Mouse (Mus musculus) midbrain, embryonic 13.5 days (tissue): Measurements from ENCODE around the gene Smg7. TPM values are rescaled to one million over a fixed set of nuclear protein-coding genes. Genes with fewer than 3 reads are reported as not detected.

Experiments used
- ATAC-seq: fragments of 200-750 bp; cut with Nextera tagmentation; 2 replicates; pipeline ENCODE4 v1.8.0; 2017; ENCODE audit warnings: mild to moderate bottlenecking, moderate TSS enrichment, moderate library complexity
- H3K27ac ChIP-seq: fragments of 300-500 bp; sonication (generic); 2 replicates; pipeline ENCODE4 v1.5.1; 2015; ENCODE audit warnings: inconsistent platforms, mild to moderate bottlenecking, moderate library complexity
- H3K27me3 ChIP-seq: fragments of 300-500 bp; sonication (generic); 2 replicates; pipeline ENCODE4 v1.6.1; 2015; ENCODE audit warnings: mild to moderate bottlenecking, inconsistent platforms
- H3K36me3 ChIP-seq: fragments of 300-500 bp; sonication (generic); 2 replicates; pipeline ENCODE4 v1.6.1; 2015; ENCODE audit warnings: mild to moderate bottlenecking, inconsistent platforms
- H3K4me1 ChIP-seq: fragments of 300-500 bp; sonication (generic); replicated peaks from 2 replicates; pipeline ENCODE4 v1.6.1; 2015; ENCODE audit warnings: inconsistent platforms
- H3K4me2 ChIP-seq: fragments of 300-500 bp; sonication (generic); replicated peaks from 2 replicates; pipeline ENCODE4 v1.6.1; 2015; ENCODE audit warnings: moderate library complexity, mild to moderate bottlenecking, inconsistent platforms
- H3K4me3 ChIP-seq: fragments of 300-500 bp; sonication (generic); replicated peaks from 2 replicates; pipeline ENCODE4 v1.5.1; 2015; ENCODE audit warnings: mild to moderate bottlenecking, inconsistent platforms
- H3K9ac ChIP-seq: fragments of 300-500 bp; sonication (generic); replicated peaks from 2 replicates; pipeline ENCODE4 v1.6.1; 2015; ENCODE audit warnings: mild to moderate bottlenecking, inconsistent platforms
- H3K9me3 ChIP-seq: fragments of 300-500 bp; sonication (generic); 2 replicates; pipeline ENCODE4 v1.6.1; 2016; ENCODE audit warnings: mild to moderate bottlenecking, inconsistent platforms
- WGBS: fragments of 180-500 bp; shearing (Covaris S2); methylation state at CpG from one replicate; pipeline ENCODE4 v1.1.7; 2015; 5-methylcytosine and 5-hydroxymethylcytosine counted together
- polyA plus RNA-seq: library from polyadenylated mRNA; unstranded; fragments of >200 nt; fragmentation: Nextera tagmentation; extraction: Ambion mirVana; gene quantifications from 2 replicates; pipeline ENCODE4 v1.2.1, GENCODE M21; 2015

The Smg7 gene
- polyA plus RNA-seq, 1 experiment from 2014 or later = 36.9 TPM

DNA sequence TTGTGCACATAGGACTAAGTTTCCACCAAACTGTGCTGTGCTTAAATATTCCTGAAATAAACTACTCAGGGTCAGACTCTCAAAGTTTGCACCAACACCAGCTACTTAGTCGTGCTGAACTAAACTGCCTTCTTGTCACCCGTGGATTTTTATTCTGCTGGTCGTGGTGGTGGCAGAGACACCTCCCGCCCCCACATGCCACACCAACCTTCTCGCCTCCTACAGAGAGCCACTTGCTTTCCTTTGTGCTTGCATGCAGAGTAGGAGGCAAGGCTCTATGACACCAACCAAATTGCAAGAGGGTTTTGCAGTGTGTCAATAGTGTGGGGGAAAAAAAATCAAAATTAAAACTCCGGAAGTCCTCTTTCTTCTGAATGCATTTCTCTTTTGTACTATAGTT, 82.9 kb downstream of the Smg7 start:
- WGBS = 85% methylated on average over 6 of the region's 6 CpGs
- peaks cover 36% of the 10 kb centered on the region for H3K4me1 ChIP-seq
- H3K27ac ChIP-seq = no peak overlapping the region
- H3K36me3 ChIP-seq = no peaks in the 10 kb centered on the region
- no peaks in the 10 kb centered on the region for H3K27me3 ChIP-seq
- no peak overlapping the region for H3K4me2 ChIP-seq
- no peak overlapping the region for H3K4me3 ChIP-seq
- H3K9me3 ChIP-seq = no peaks in the 10 kb centered on the region
- ATAC-seq = no peak
- no peak overlapping the region for H3K9ac ChIP-seq

DNA sequence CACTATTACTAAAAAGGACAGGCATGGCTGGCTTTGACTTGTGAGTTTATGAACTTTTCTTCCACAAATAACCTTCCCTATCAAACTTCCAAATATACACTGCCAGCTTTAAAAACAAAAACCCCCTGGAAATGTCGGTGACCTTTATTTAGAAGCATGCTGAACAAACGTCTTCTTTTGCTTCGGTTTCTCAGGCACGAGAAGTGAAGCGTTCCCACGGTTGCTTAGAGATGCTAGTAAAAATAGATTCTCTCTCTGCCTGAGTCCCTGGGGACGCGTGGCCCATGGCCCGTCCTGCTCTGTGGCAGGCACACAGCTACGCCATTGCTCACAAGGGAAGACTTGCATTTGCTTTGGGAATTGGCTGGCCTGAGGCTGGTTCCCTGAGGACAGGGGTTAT, 84.7 kb downstream of the Smg7 start:
- no peak for ATAC-seq
- WGBS = 29% methylated on average over 10 of the region's 10 CpGs

DNA sequence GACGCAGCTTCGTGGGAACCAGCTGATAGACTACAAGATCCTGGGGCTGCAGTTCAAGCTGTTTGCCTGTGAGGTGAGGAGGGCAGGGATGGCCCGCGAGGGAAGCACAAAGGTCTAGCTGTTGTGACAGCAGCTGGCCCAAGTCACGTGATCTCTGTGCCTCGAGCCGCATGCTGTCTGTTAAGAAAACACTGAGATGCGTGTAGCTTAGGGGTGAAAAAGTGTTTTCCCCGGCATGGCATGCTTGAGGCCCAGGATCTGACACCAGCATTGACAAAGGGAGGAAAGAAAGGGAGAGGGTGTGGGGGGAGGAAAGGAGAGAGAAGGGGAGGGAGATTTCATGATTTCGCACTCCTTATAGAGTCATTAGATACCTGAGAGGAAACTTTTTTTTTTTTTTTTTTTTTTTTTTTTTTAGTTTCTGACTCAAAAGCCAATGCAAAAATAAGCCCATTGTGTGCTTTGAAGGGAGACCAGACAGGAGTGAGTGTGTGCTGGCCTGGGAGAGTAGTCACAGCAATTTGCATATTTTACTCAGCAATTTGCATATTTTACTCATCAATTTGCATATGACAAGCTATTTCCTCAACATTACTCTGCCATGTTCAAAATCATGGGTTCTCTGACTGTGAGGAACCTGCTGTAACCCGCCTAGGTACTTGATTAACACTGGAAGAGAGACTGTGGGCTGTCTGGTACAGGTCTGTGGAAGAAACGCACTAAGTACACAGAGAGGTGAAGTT, 85.2 kb downstream of the Smg7 start:
- no peaks in the 10 kb centered on the region for H3K36me3 ChIP-seq
- H3K4me1 ChIP-seq = peaks cover 36% of the 10 kb centered on the region
- H3K27ac ChIP-seq = peak overlapping the region; percentile 76
- H3K4me3 ChIP-seq = no peak overlapping the region
- no peaks in the 10 kb centered on the region for H3K9me3 ChIP-seq
- peak; percentile 61 for ATAC-seq
- H3K27me3 ChIP-seq = no peaks in the 10 kb centered on the region
- H3K4me2 ChIP-seq = no peak overlapping the region
- no peak overlapping the region for H3K9ac ChIP-seq
- 20% methylated on average over 12 of the region's 12 CpGs for WGBS

More for the DNA sequence above, 84.7 kb downstream of the Smg7 start:
- Histone ChIP-seq H3K27me3 (no peaks in the 10 kb centered on the region), H3K9ac (no peak overlapping the region), H3K27ac (peak overlapping the region; percentile 69), H3K4me1 (peaks cover 36% of the 10 kb centered on the region), H3K36me3 (no peaks in the 10 kb centered on the region), H3K4me3 (no peak overlapping the region), H3K9me3 (no peaks in the 10 kb centered on the region), H3K4me2 (no peak overlapping the region)

DNA sequence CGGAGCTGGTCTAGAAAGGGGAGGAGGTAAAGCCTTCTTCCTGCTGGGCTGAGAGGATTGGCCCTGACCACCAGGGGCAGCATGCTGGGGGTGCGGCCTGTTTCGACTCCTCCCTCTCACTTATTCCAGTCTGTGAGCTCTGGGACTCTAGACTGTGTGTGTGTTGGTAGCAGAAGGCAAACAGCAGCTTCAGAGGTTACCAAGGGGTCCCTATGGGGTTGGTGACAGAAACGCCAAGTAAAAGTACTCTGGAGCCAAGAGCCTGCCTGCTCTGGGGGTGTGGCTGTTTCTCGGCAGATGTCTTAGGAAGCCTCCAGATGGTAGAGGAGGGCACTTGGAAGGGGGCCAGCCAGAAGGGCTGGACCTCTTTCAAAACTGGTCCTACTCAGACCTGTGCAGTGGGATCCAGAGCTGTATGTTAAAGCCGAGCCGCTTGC, 87.2 kb downstream of the Smg7 start:
- H3K9ac ChIP-seq = no peak overlapping the region
- ATAC-seq = peak; percentile 80
- no peak overlapping the region for H3K4me3 ChIP-seq
- H3K4me1 ChIP-seq = peaks cover 45% of the 10 kb centered on the region
- H3K4me2 ChIP-seq = no peak overlapping the region
- no peaks in the 10 kb centered on the region for H3K9me3 ChIP-seq
- H3K36me3 ChIP-seq = no peaks in the 10 kb centered on the region
- 0 out of 2 replicates have a peak overlapping the region, but pooled peaks have one; percentile 39 for H3K27ac ChIP-seq
- WGBS = 37% methylated on average over 7 of the region's 7 CpGs
- H3K27me3 ChIP-seq = no peaks in the 10 kb centered on the region

DNA sequence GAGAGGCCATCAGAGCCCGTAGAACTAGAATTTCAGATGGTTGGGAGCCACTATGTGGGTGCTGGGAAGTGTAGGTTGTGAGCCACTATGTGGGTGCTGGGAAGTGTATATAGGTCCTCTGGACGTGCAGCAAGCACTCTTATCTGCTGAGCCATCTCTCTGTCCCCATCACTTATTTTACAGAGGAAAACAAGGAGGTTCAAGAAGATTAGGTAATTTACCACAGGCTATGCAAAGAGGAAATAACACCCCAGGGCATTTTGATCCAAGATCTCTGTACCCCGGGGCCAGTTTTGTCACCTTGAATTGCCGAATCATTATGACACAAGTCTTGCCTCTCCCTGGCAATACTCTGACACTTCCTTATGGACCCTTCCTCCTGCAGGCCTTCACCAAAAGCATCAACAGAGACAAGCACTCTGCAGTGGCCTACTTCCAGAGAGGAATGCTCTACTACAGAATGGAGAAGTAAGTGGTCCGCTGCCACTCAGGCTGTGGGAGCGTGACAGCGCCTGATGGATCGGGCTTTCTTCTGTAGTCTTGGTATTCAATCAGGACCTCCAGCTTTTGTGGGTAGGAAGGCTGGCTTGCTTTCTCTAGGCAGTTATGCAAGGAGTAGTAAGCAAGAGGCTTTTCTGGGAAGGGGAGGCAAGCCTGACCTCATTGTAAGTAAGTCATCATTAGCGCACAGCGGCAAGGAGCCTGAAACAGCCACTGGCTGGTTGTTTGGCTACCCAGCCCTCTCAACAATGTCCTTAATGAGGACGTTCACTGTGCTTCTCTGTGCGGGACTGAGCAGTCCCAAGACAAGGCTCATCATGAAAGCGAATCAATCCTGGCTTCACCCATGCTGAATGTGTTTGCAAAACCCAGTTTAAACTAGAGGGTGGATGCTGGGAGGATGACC, 91.7 kb downstream of the Smg7 start:
- WGBS = 61% methylated on average over 13 of the region's 13 CpGs
- Histone ChIP-seq H3K4me1 (peaks cover 23% of the 10 kb centered on the region), H3K27me3 (no peaks in the 10 kb centered on the region), H3K9me3 (no peaks in the 10 kb centered on the region), H3K9ac (no peak overlapping the region), H3K4me2 (no peak overlapping the region), H3K27ac (no peak overlapping the region), H3K4me3 (no peak overlapping the region), H3K36me3 (no peaks in the 10 kb centered on the region)
- no peak for ATAC-seq

DNA sequence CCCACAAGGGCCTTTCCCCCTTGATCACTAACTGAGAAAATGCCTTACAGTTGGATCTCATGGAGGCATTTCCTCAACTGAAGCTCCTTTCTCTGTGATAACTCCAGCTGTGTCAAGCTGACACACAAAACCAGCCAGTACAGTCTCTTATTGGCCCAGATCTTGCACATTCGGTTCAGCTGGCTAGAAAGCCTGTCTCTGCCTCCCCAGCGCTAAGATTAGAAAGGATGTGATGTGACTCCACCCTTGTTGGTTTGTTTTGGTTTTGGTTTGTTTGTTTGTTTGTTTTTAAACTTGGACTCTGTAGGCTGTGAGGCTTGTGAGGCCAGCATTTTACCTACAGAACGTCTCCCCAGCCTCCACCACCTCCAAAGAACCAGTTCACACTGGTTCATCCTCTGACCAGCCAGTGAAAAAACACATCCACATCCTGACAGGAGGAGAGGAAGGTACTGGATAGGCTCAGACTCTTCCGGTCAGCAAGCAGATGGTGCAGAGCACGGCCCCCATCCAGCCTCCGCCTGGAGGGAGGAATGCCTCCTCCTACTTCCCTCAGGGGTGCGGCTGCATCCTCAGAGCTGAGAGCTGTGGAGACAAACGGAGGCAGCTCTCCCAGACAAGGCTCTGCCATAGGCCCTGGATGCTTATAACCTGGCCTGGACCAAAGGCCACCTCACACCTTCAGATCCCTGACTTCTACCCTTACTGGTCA, 92.7 kb downstream of the Smg7 start:
- 41% methylated on average over 8 of the region's 8 CpGs for WGBS
- no peaks in the 10 kb centered on the region for H3K36me3 ChIP-seq
- no peaks in the 10 kb centered on the region for H3K27me3 ChIP-seq
- peaks cover 12% of the 10 kb centered on the region; the same call in 1 of the 2 replicates for H3K4me1 ChIP-seq
- H3K9me3 ChIP-seq = no peaks in the 10 kb centered on the region
- H3K27ac ChIP-seq = no peak overlapping the region
- H3K4me3 ChIP-seq = no peak overlapping the region
- no peak overlapping the region for H3K4me2 ChIP-seq
- no peak for ATAC-seq
- no peak overlapping the region for H3K9ac ChIP-seq

DNA sequence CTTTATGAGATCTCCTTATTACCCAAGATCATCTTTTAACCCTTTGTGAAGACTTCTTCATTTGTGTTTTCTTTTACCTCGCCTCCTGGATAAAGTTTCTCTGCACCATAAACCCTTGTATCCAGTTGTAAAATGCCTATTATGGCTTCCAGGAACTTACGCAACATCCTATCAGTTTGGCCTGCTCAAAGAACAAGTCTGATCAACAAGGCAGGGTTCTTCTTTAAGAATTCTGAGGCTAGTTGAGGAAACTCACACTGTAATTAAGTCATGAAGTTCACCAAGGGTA, 94.1 kb downstream of the Smg7 start:
- WGBS = 94% methylated on average over 2 of the region's 2 CpGs
- Histone ChIP-seq H3K4me3 (no peak overlapping the region), H3K4me1 (peaks cover 12% of the 10 kb centered on the region; the same call in 1 of the 2 replicates), H3K9ac (no peak overlapping the region), H3K9me3 (no peaks in the 10 kb centered on the region), H3K27ac (no peak overlapping the region), H3K27me3 (no peaks in the 10 kb centered on the region), H3K36me3 (no peaks in the 10 kb centered on the region), H3K4me2 (no peak overlapping the region)
- no peak for ATAC-seq

DNA sequence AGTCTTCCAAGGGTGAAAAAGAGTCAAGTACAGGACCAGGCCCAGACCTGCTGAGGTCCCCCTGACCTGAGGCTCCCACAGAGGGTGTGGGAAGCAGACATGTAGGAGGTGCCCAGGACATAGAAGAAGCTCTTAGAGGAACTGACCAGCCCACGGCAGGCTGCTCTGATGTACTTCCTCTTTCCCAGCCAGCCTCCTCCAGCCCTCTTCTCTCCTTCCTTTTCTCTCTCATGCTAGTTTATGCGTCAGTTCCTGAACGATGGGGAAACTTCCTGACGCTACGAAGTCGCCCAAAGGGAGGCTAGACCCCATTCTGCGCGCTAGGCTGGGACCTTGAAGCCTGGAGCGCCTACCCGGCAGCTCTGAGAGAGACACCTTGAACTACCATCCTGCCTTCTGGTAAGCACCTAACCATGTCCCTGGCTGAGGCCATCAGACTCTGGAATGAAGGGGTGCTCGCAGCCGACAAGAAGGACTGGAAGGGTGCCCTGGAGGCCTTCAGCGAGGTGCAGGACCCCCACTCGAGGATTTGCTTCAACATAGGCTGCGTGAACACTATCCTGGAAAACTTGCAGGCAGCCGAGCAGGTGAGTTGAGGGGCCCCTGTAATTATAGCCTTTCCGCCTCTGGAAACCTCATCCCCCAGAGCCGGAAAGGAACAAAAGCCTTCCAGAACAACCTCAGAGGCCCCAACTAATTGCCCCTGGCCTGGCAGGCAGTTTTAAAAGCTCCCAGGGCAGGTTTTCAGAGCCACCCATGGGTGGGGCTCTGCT, 94.6 kb downstream of the Smg7 start:
- H3K4me3 ChIP-seq = no peak overlapping the region
- H3K9me3 ChIP-seq = no peaks in the 10 kb centered on the region
- no peaks in the 10 kb centered on the region for H3K27me3 ChIP-seq
- H3K4me2 ChIP-seq = no peak overlapping the region
- H3K9ac ChIP-seq = no peak overlapping the region
- ATAC-seq = no peak
- peaks cover 12% of the 10 kb centered on the region; the same call in 1 of the 2 replicates for H3K4me1 ChIP-seq
- 84% methylated on average over 18 of the region's 18 CpGs for WGBS
- H3K36me3 ChIP-seq = no peaks in the 10 kb centered on the region
- no peak overlapping the region for H3K27ac ChIP-seq

DNA sequence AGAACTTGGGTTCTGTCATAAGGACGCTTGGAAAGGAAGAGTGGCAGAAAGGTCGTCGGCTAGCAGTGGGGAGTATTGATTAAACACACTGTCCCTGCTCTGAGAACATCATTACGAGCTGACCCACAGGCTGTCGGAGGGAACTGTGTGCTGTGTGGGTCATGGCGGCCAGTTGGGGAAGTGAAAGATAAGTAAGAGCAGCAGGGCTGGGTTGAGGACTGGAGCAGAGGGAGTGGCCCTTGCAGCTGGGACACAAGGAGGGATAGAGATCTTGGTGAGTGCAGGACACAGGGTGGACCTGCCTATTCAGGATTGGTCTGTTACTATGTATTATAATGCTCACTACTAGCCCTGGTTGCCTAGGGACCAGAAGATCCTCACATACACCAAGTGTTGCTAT, 97.5 kb downstream of the Smg7 start:
- Histone ChIP-seq H3K4me2 (no peak overlapping the region), H3K27ac (no peak overlapping the region), H3K4me1 (peaks cover 7% of the 10 kb centered on the region), H3K36me3 (no peaks in the 10 kb centered on the region), H3K4me3 (no peak overlapping the region), H3K9me3 (no peaks in the 10 kb centered on the region), H3K9ac (no peak overlapping the region), H3K27me3 (no peaks in the 10 kb centered on the region)
- no peak for ATAC-seq
- 82% methylated on average over 6 of the region's 6 CpGs for WGBS

DNA sequence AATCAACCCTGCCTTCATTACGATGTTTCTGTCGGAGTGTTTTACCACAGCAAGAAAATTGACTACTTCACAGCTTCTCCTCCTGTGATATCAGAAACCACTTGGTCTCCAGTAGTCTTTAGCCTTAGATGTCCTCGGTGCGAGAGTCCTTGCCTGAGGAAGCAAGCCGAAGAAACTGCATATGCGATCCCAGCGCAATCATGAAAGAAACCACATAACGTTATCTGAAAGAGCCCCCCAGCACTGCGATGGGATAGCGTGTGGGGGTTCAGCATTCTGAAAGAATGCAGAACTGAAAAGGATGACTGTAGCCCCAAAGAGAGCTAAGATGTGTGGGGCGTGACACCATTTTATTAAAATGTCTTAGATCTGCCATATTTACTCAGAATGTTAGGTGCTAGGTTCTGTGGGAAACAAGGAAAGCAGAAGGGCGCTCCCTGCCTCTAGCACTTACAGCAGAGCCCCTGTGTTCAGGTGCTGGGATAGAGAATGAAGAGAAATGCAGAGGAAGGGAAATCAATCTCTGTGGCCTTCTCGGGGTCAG, 101.7 kb downstream of the Smg7 start:
- no peaks in the 10 kb centered on the region for H3K36me3 ChIP-seq
- H3K27ac ChIP-seq = no peak overlapping the region
- no peaks in the 10 kb centered on the region for H3K9me3 ChIP-seq
- H3K27me3 ChIP-seq = no peaks in the 10 kb centered on the region
- H3K4me1 ChIP-seq = peaks cover 8% of the 10 kb centered on the region
- ATAC-seq = no peak
- no peak overlapping the region for H3K4me3 ChIP-seq
- WGBS = 91% methylated on average over 13 of the region's 13 CpGs
- H3K4me2 ChIP-seq = no peak overlapping the region
- no peak overlapping the region for H3K9ac ChIP-seq

DNA sequence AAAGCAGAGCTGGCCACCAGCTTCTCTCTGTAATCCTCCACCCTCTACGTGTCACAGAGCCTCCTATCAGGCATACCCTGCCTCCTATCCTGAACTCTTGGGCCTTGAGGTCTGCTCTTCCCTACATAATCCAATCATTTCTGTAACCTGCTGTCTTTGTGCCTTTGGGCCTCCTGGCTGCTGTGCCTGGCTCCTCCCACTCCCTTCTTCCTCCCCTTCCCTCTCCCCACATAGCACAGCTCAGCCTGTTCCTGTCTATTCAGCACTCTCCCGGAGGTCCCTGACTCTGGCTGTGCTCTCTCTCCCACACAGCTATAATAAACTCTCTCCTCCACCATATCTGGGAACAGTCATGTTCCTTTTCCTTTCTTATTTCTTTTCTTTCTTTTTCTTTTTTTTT, 102.5 kb downstream of the Smg7 start, which contains the start of gene Ncf2:
Gene Ncf2, plus strand, starts transcription at position 298 of the 400 bp plus-strand sequence.
- WGBS = 5% methylated on average over 2 of the region's 2 CpGs
- Histone ChIP-seq H3K27ac (no peak within 1 kb of the TSS), H3K36me3 (no peaks in the 10 kb centered on the region), H3K9me3 (no peaks in the 10 kb centered on the region), H3K4me2 (no peak within 1 kb of the TSS), H3K27me3 (no peaks in the 10 kb centered on the region), H3K4me3 (no peak within 1 kb of the TSS), H3K4me1 (peaks cover 8% of the 10 kb centered on the region), H3K9ac (no peak within 1 kb of the TSS)
- ATAC-seq = peak; percentile 82; the same call in 1 of the 2 replicates
